7 mouse cellular contexts compared by ENCODE assay signal in the genomic region with DNA sequence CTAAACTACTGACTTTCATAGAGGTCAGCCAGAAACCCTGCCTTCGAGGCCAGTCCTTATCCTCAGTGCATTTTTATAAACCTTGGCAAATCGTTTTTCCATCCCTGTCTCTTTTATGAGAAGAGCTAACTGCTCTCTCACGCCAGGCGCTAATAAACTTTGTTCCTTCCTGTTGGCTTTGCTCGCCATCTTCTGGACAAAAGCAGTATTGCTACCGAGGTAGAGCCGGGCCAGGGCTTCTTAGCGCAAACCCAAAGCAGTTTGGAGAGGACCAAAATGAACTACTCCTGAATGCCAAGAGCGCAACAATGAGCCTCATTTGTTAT. TPM values are rescaled to one million over a fixed set of nuclear protein-coding genes. Genes with fewer than 3 reads are reported as not detected.
DNase-seq lines count a peak whose midpoint lies in the region; ATAC-seq lines count a peak whose summit lies in the region.

No protein-coding gene starts in this region.

- intact Hi-C loops in gastrocnemius, postnatal 14 days (cut with DNase I; ENCODE audit: low total_unique reads) = loop anchor here (5.0 to 10.0 kb wide), 2 partner anchors 341 to 751 kb away; no protein-coding TSS in a partner anchor
- intact Hi-C loops in left cerebral cortex, postnatal 14 days (cut with DNase I) = loop anchor here (5.0 to 10.0 kb wide), 5 partner anchors 341 to 744 kb away; no protein-coding TSS in a partner anchor

- 0 out of 2 replicates have a peak overlapping the region, but pooled peaks have one; percentile 57 for H3K27ac ChIP-seq in intestine, embryonic 14.5 days (ENCODE audit: low read depth)
- H3K27ac ChIP-seq in midbrain, embryonic 14.5 days (replicated peaks; ENCODE audit: low read depth, low read length) = peak overlapping the region; percentile 62; the same call in 1 of the 2 replicates

- ATAC-seq in common myeloid progenitor, adult 5-6 weeks (replicated peaks; ENCODE audit: low read depth, poor library complexity, severe bottlenecking) = peak; percentile 63
- ATAC-seq in intestine, embryonic 14.5 days (replicated peaks; ENCODE audit: low FRiP score, low TSS enrichment, low read depth) = peak; percentile 33; the same call in 1 of the 2 replicates
- ATAC-seq in midbrain, embryonic 14.5 days (ENCODE audit: low FRiP score, low TSS enrichment) = no peak

- DNase-seq in adrenal gland, adult (ENCODE audit: inconsistent age in 2 of 2, low spot score in 1 of 2) = peak; percentile 78 to 95
- peak; percentile 77 for DNase-seq in gastrocnemius, postnatal 14 days
- DNase-seq in intestine, embryonic 14.5 days (ENCODE audit: low spot score) = peak; percentile 95
- DNase-seq in left cerebral cortex, postnatal 14 days (ENCODE audit: low spot score in 2 of 2) = peak; percentile 85 to 93
- DNase-seq in midbrain, embryonic 14.5 days = peak; percentile 93
- peak; percentile 27 for DNase-seq in spleen, adult 12 weeks (ENCODE audit: low spot score)

- no peaks in the 10 kb centered on the region for H3K9me3 ChIP-seq in intestine, embryonic 14.5 days (ENCODE audit: control insufficient read depth, low read length)
- no peaks in the 10 kb centered on the region for H3K9me3 ChIP-seq in midbrain, embryonic 14.5 days (ENCODE audit: control insufficient read depth, low read length)

- peaks cover 13% of the 10 kb centered on the region for H3K4me1 ChIP-seq in intestine, embryonic 14.5 days (replicated peaks; ENCODE audit: control insufficient read depth, insufficient read depth, low read length)
- peaks cover 9% of the 10 kb centered on the region; the same call in 1 of the 2 replicates for H3K4me1 ChIP-seq in midbrain, embryonic 14.5 days (ENCODE audit: control insufficient read depth, insufficient read depth, low read length)

- WGBS in intestine, embryonic 14.5 days = 3% methylated on average over 9 of the region's 9 CpGs
- 2% methylated on average over 9 of the region's 9 CpGs for WGBS in midbrain, embryonic 14.5 days

- no peak overlapping the region for H3K4me3 ChIP-seq in intestine, embryonic 14.5 days (ENCODE audit: low read depth, low read length)
- no peak overlapping the region for H3K4me3 ChIP-seq in midbrain, embryonic 14.5 days (replicated peaks; ENCODE audit: low read depth, low read length)

- H3K27me3 ChIP-seq in intestine, embryonic 14.5 days (replicated peaks; ENCODE audit: control insufficient read depth, insufficient read depth, low read length) = no peaks in the 10 kb centered on the region; the same call in 1 of the 2 replicates
- H3K27me3 ChIP-seq in midbrain, embryonic 14.5 days (ENCODE audit: control insufficient read depth, insufficient read depth, low read length) = 0 out of 2 replicates have a peak, but pooled peaks cover 3% of the 10 kb centered on the region

- H3K9ac ChIP-seq in intestine, embryonic 14.5 days (ENCODE audit: low read length) = no peak overlapping the region
- no peak overlapping the region for H3K9ac ChIP-seq in midbrain, embryonic 14.5 days (replicated peaks; ENCODE audit: low read length)

- H3K4me2 ChIP-seq in intestine, embryonic 14.5 days (ENCODE audit: low read length) = peak overlapping the region; percentile 23; the same call in 1 of the 2 replicates
- H3K4me2 ChIP-seq in midbrain, embryonic 14.5 days (ENCODE audit: low read length) = peak overlapping the region; percentile 24; the same call in 1 of the 2 replicates

- no peaks in the 10 kb centered on the region for H3K36me3 ChIP-seq in intestine, embryonic 14.5 days (ENCODE audit: control insufficient read depth, insufficient read depth, low read length)
- no peaks in the 10 kb centered on the region for H3K36me3 ChIP-seq in midbrain, embryonic 14.5 days (ENCODE audit: control insufficient read depth, insufficient read depth, low read length)

RNA-seq across cellular contexts. Expression of a gene that starts 11.0 kb away (rescaled TPM):
- not detected in 2 replicates for total RNA-seq in common myeloid progenitor, adult 5-6 weeks (2017)
- not detected for total RNA-seq in gastrocnemius, postnatal 14 days (2021)
- polyA plus RNA-seq in intestine, embryonic 14.5 days (2014; fragmentation: Nextera tagmentation; extraction: Ambion mirVana) = not detected in 2 replicates
- total RNA-seq in left cerebral cortex, postnatal 14 days (2021) = not detected
- not detected in 2 replicates for polyA plus RNA-seq in midbrain, embryonic 14.5 days (2014; fragmentation: Nextera tagmentation; extraction: Ambion mirVana)

RNA-seq across cellular contexts. Expression of a gene that starts 41.6 kb away (rescaled TPM):
- total RNA-seq in common myeloid progenitor, adult 5-6 weeks (2017) = not detected in 2 replicates
- not detected for total RNA-seq in gastrocnemius, postnatal 14 days (2021)
- polyA plus RNA-seq in intestine, embryonic 14.5 days (2014; fragmentation: Nextera tagmentation; extraction: Ambion mirVana) = not detected in 2 replicates
- total RNA-seq in left cerebral cortex, postnatal 14 days (2021) = not detected
- not detected in 2 replicates for polyA plus RNA-seq in midbrain, embryonic 14.5 days (2014; fragmentation: Nextera tagmentation; extraction: Ambion mirVana)

RNA-seq across cellular contexts. Expression of a gene that starts 56.8 kb away (rescaled TPM):
- total RNA-seq in common myeloid progenitor, adult 5-6 weeks (2017) = 5.2 and 5.6 TPM in 2 replicates
- total RNA-seq in gastrocnemius, postnatal 14 days (2021) = 100 to 1,000 TPM; 164 to 165 TPM
- polyA plus RNA-seq in intestine, embryonic 14.5 days (2014; fragmentation: Nextera tagmentation; extraction: Ambion mirVana) = 18.6 and 18.7 TPM in 2 replicates
- 10 to 100 TPM; 32.2 to 32.3 TPM for total RNA-seq in left cerebral cortex, postnatal 14 days (2021)
- 7.4 and 9.6 TPM in 2 replicates for polyA plus RNA-seq in midbrain, embryonic 14.5 days (2014; fragmentation: Nextera tagmentation; extraction: Ambion mirVana)

Comparison
In these comparisons a context has a peak if more than half of its experiments do, and no peak if none do; other contexts are left out.
1. DNase-seq: peak in every context shown above with its lines; median percentile 95 in intestine, embryonic 14.5 days; 93 in midbrain, embryonic 14.5 days; 89 in left cerebral cortex, postnatal 14 days; 86 in adrenal gland, adult; 77 in gastrocnemius, postnatal 14 days; 27 in spleen, adult 12 weeks.
2. RNA of a gene that starts 56.8 kb away (total RNA-seq): 164 to 165 TPM in gastrocnemius, postnatal 14 days; 32.2 to 32.3 TPM in left cerebral cortex, postnatal 14 days and 5.2 to 5.6 TPM in common myeloid progenitor, adult 5-6 weeks; every median in the first group is over 4 times any median in the second.